Mouse (Mus musculus): ENCODE data around the gene C130060K24Rik.

DNA sequence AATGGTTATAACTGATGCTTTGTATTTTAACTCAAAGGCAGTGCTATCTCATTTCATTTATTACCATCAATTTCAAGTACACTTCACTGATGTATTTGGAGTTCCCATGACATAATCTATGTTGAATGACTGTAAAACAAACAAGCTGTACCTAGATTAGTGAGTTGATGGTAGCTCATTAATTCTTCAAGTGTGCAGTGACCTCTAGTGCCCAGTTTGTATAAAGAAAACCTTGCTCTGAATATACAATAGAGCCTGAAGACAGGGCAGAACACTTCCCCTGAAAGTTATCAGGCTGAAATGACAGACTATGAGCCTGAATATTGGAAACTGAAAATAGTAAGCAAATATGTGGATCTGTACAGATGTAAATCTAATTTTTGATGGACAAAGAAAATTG lies 72.6 kb downstream of the C130060K24Rik start:
- TF ChIP-seq CTCF (IDR thresholded peaks at IDR 0.05; ENCODE audit: low read depth, low read length) (no peak), TAL1 (conservative IDR thresholded peaks at IDR 0.05; ENCODE audit: low read depth, low read length) (no peak)
